Mouse (Mus musculus) kidney, adult 2 months (tissue): ENCODE results near the gene Slc7a4.

Experiments
- CTCF ChIP-seq: fragments of 200-500 bp; conservative IDR thresholded peaks from 2 replicates; pipeline ENCODE4 v1.5.1; 2011; ENCODE audit warnings: low read depth, mild to moderate bottlenecking, control low read depth, low read length, moderate library complexity, mixed read lengths; ENCODE audit not compliant: insufficient read depth, insufficient read length
- POLR2A ChIP-seq: fragments of 200-500 bp; IDR thresholded peaks from one replicate; pipeline ENCODE4 v1.6.1; 2011; ENCODE audit warnings: low read depth, low read length, control low read depth

GRCm38 (mm10) chr16:17552837-17553236 lies 30.2 kb downstream of the Slc7a4 start:
- no peak for TF ChIP-seq CTCF
- TF ChIP-seq POLR2A, result no peak
